Mouse (Mus musculus) spleen, adult 2 months (tissue): ENCODE results near the gene Wdfy1. TPM values are rescaled to one million over a fixed set of nuclear protein-coding genes. Genes with fewer than 3 reads are reported as not detected.

ENCODE experiments used
- DNase-seq, 2 experiments: peaks; one replicate each; pipeline versions ENCODE4 v3.0.0 to v3.0.0-alpha.2; 2012 to 2021; ENCODE audit warnings: low spot score in 2 of 2, low read depth in 1 of 2
- H3K27ac ChIP-seq: fragments of 200-500 bp; 2 replicates; pipeline ENCODE4 v1.5.1; 2012; ENCODE audit warnings: low read length, inconsistent platforms; ENCODE audit not compliant: insufficient read depth
- H3K27me3 ChIP-seq: fragments of 200-500 bp; 2 replicates; pipeline ENCODE4 v1.6.1; 2012; ENCODE audit warnings: mild to moderate bottlenecking, moderate library complexity, low read length, inconsistent platforms; ENCODE audit not compliant: control insufficient read depth, insufficient read depth
- H3K36me3 ChIP-seq: fragments of 200-500 bp; 2 replicates; pipeline ENCODE4 v1.6.1; 2012; ENCODE audit warnings: mild to moderate bottlenecking, low read length, inconsistent platforms; ENCODE audit not compliant: control insufficient read depth, insufficient read depth
- H3K4me1 ChIP-seq: fragments of 200-500 bp; 2 replicates; pipeline ENCODE4 v1.6.1; 2011; ENCODE audit warnings: inconsistent platforms; ENCODE audit not compliant: control insufficient read depth, insufficient read depth, insufficient read length
- H3K4me3 ChIP-seq: fragments of 200-500 bp; 2 replicates; pipeline ENCODE4 v1.5.1; 2011; ENCODE audit warnings: mild to moderate bottlenecking, inconsistent platforms; ENCODE audit not compliant: insufficient read depth, insufficient read length; ENCODE audit errors: extremely low read depth
- CTCF ChIP-seq: fragments of 200-500 bp; IDR thresholded peaks from 2 replicates; pipeline ENCODE4 v1.5.1; 2011; ENCODE audit warnings: mild to moderate bottlenecking, inconsistent platforms; ENCODE audit not compliant: insufficient read depth, insufficient read length, insufficient replicate concordance; ENCODE audit errors: extremely low read depth
- POLR2A ChIP-seq: fragments of 200-500 bp; IDR thresholded peaks from 2 replicates; pipeline ENCODE4 v1.6.1; 2011; ENCODE audit warnings: low read depth, low read length, inconsistent platforms
- WGBS: fragments of 180-500 bp; shearing (Covaris S2); methylation state at CpG from one replicate; pipeline ENCODE4 v1.1.7; 2018; 5-methylcytosine and 5-hydroxymethylcytosine counted together
- polyA plus RNA-seq: library from polyadenylated mRNA; depleted of rRNA; stranded (reverse); fragments of >200 nt; gene quantifications from 2 replicates; pipeline ENCODE4 v1.2.3, GENCODE M21; 2012

Wdfy1 gene
- polyA plus RNA-seq, 1 experiment, result 22.1 TPM

DNA sequence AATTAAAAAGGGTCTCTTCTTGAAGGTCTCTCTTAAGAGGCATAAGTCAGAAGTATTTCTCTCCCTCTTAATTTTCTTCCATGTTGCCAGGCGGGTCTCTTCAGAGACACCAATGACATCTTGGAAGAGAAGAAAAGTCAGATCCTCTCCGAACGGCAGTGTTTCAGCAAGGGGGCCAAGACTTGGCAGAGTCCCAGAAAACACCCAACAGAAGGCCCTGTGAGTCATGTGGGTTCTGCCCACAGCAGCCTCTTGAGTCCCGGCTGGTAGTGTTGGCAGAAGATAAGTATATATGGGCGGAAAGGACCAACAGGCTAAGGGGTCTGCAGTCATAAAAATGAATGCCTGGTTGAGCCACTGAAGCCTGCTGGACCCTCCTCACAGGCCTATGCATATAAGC lies 30.9 kb upstream of the Wdfy1 start:
- no peak overlapping the region for H3K27ac ChIP-seq
- no peaks in the 10 kb centered on the region for H3K36me3 ChIP-seq
- no peak overlapping the region for H3K4me3 ChIP-seq
- TF ChIP-seq POLR2A, result no peak
- no peak for TF ChIP-seq CTCF
- H3K27me3 ChIP-seq, result no peaks in the 10 kb centered on the region
- H3K4me1 ChIP-seq, result no peaks in the 10 kb centered on the region
- 35% methylated on average over 5 of the region's 5 CpGs for WGBS
- DNase-seq, result no peak

DNA sequence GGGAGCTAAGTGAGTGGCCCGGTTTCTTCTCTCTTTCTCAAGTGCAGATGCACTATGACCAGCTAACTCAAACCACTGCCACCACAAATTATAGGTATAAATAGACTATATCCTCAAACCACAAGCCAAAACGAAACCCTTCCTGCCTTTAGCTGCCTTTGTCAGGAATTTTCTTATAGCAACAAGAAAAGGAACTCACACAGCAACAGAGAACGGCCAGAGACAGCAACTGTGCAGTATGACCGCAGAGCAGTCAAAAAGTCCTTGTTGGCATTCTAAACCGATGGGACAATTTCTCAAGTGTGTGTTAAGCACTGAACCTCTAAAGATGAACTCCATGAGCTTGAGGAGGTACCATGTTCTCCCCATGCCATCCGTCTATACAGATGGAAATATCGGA lies 27.7 kb upstream of the Wdfy1 start:
- Histone ChIP-seq H3K4me1 (no peaks in the 10 kb centered on the region), H3K27ac (no peak overlapping the region), H3K27me3 (no peaks in the 10 kb centered on the region), H3K4me3 (no peak overlapping the region), H3K36me3 (no peaks in the 10 kb centered on the region)
- TF ChIP-seq CTCF, result no peak
- 42% methylated on average over 7 of the region's 7 CpGs for WGBS
- DNase-seq, result no peak

DNA sequence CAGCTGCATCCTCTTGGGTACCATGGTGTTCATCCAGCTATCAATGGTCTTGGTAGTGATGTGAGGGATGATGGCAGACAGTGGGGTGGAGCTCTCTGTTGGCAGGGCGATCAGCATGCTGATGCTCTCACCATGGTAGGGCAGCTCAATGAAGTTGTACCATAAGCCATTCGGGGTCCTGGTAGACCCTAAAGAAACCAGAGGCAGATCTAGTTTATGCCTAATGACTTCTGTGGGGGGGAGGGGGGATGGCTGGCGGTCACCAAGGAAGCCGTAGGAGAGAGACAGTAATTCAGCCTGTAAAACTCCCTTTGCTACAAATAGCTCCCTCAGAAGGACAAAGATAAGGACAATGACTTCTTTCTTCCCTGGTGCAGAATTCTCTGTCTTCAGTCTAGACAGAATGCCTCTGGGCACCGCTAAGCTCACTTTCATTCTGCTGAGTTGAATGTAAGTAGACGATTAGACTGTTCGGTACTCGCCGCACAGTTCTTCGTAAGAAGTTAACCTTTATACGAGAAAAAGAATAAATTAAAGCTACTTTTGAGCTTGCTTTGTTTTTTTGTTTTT lies 27.0 kb upstream of the Wdfy1 start:
- no peaks in the 10 kb centered on the region for H3K27me3 ChIP-seq
- no peak overlapping the region for H3K4me3 ChIP-seq
- WGBS, result 89% methylated on average over 11 of the region's 11 CpGs
- no peak for DNase-seq
- no peak for TF ChIP-seq POLR2A
- no peak for TF ChIP-seq CTCF
- H3K36me3 ChIP-seq, result no peaks in the 10 kb centered on the region
- H3K27ac ChIP-seq, result no peak overlapping the region
- H3K4me1 ChIP-seq, result no peaks in the 10 kb centered on the region

DNA sequence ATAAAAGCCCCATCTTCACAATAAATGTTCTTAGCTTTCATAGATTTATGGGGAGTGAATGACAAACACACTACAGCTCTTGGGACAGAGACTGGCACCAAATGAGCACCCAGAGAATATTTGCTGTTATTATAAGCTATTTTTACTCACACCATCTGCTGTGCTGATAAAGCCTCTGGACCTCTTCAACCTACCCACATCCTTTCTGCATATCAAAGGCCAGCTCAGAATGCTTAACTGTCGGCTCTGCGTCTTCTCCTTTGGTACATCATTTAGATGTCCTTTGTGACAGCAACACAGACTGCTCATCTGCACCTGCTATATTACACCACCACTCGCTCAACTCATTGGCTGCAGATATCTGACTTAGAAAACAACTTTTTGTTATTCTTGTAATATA lies 21.1 kb upstream of the Wdfy1 start:
- Histone ChIP-seq H3K4me1 (no peaks in the 10 kb centered on the region), H3K27ac (no peak overlapping the region), H3K4me3 (no peak overlapping the region), H3K27me3 (no peaks in the 10 kb centered on the region), H3K36me3 (no peaks in the 10 kb centered on the region)
- WGBS, result 45% methylated on average over 3 of the region's 3 CpGs
- no peak for TF ChIP-seq POLR2A
- no peak for TF ChIP-seq CTCF
- DNase-seq, result no peak

DNA sequence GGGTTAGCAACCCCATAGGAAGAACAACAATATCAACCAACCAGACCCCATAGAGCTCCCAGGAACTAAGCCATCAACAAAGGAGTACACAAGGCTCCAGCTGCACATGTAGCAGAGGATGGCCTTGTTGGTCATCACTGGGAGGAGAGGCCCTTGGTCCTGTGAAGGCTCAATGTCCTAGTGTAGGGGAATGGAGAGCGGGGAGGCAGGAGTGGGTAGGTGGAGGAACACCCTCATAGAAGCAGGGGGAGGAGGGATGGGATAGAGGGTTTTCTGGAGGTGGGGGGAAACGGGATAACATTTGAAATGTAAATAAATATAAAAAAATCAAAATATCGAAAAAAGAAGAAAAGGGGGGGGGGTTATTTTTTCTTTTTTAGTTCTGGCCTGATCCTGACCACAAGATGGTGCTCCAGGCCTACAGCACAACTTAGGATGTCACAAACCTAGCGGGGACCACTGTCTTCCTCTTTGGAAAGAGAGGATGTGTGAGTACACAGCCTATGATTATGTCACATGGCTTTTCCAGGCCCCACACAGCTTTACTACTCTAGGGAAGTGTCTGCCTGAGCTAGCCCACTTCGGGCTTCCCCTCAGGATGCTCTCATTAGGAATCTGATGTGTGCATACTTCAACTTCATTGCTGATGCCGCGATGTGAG lies 10.5 kb upstream of the Wdfy1 start:
- Histone ChIP-seq H3K4me1 (no peaks in the 10 kb centered on the region), H3K27me3 (no peaks in the 10 kb centered on the region), H3K4me3 (no peak overlapping the region), H3K36me3 (peaks cover 14% of the 10 kb centered on the region), H3K27ac (no peak overlapping the region)
- no peak for DNase-seq
- WGBS, result 68% methylated on average over 7 of the region's 7 CpGs
- TF ChIP-seq POLR2A, result no peak
- TF ChIP-seq CTCF, result peak; percentile 24; the same call in 1 of the 2 replicates

DNA sequence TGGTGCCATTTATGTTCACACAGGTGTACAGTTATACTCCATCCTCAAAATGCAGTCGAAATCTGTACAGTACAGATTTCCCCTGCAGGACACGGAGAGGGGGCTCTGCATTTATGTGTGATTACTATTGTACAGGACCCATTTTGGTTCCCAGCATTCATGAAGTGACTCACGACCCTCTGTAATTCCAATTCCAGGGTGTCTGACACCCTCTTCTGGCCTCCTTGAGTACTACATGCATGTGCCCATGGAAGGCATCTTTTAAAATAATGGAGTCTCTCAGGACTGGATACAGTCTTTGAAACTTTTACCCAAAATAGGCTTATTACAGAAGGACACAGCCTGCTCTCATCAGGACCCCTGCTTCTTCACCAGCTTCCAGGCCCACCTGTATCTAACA lies 6.5 kb upstream of the Wdfy1 start:
- H3K27me3 ChIP-seq, result no peaks in the 10 kb centered on the region
- no peaks in the 10 kb centered on the region for H3K4me1 ChIP-seq
- WGBS, result 93% methylated on average over 3 of the region's 3 CpGs
- no peak for DNase-seq
- H3K27ac ChIP-seq, result no peak overlapping the region
- peaks cover 33% of the 10 kb centered on the region for H3K36me3 ChIP-seq
- H3K4me3 ChIP-seq, result no peak overlapping the region
- TF ChIP-seq POLR2A (no peak), CTCF (peak; percentile 19; the same call in 1 of the 2 replicates)

DNA sequence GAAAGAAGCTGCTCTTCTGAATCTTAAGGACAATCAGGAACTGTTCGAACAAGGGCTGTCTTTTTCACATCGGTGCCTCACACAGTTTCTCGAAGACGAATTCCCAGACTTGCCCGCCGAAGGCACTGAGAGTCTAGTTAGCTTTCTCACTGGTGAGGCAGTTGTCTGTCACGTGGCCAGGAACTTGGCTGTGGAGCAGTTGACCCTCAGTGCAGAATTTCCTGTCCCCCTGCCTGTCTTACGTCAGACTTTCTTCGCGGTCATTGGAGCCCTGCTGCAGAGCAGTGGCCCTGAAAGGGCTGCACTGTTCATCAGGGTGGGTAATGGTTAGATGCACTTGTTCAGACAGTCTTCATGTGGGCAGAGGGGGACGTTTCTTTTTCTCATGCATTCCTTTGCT lies 2.1 kb upstream of the Wdfy1 start:
- no peak overlapping the region for H3K27ac ChIP-seq

More for the DNA sequence above, 2.1 kb upstream of the Wdfy1 start:
- no peak for DNase-seq
- no peak for TF ChIP-seq POLR2A
- TF ChIP-seq CTCF, result no peak
- no peaks in the 10 kb centered on the region for H3K27me3 ChIP-seq
- peaks cover 2% of the 10 kb centered on the region; the same call in 1 of the 2 replicates for H3K4me1 ChIP-seq
- H3K4me3 ChIP-seq, result no peak overlapping the region
- H3K36me3 ChIP-seq, result peaks cover 31% of the 10 kb centered on the region
- 85% methylated on average over 11 of the region's 11 CpGs for WGBS
